Mouse (Mus musculus) embryonic stem cell, embryonic (primary cell): ENCODE measurements around the gene Eif4e.

ENCODE experiments used
- CTCF ChIA-PET, 4 experiments: fragments of 300-600 bp in 2 of 4; fragments of 350-600 bp in 2 of 4; sonication (Branson Sonifier 250); formaldehyde crosslinking; loops; one replicate each; lab custom pipeline; 2022; ENCODE audit warnings: inconsistent platforms in 2 of 4; lab: Charles Lee
- POLR2A ChIA-PET, 4 experiments: fragments of 300-600 bp in 2 of 4; fragments of 350-600 bp in 2 of 4; sonication (Branson Sonifier 250); formaldehyde crosslinking; loops; one replicate each; lab custom pipeline; 2022; ENCODE audit warnings: antibody characterized with exemption in 4 of 4, inconsistent platforms in 1 of 4; lab: Charles Lee

Eif4e gene

DNA sequence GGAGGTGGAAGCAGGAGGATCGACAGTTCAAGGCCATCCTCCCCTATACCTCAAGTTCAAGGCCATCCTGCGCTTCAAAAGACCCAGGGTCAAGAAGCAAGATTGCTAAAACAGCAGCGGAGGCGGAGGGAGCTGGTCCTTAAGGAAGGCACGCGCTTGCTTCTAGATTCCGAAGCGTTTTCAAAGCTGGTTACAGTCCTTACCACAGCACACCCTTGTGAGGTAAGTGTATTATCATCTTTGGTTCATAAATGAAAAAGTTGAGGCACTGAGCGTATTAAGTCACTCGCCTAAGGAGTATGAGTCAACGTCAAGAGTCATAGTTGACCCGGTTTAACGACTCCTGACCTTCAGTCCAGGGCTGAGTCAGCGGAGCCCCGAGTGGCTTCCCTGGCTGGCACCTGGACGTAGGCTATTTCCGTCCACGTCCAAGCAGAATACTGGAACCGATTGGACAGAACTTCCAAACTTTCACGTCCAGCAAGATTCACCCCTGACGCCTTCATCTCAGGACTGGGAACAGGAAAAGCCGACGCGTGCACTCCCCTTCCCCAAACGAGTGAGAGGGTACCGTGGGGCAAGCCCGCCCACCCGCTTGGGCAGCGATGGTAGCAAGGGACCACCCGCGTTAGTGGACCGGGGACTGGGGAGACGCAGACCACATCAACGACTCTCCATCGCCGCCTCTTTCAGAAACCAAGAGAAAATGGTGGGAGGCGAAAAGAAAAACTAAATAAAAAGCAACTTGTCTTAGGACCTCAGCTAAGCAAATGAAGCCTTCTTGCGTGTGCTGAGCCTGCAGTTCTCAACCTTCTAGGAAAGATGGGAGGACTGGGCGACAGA, at the start of gene Eif4e:
Eif4e (plus strand) TSS at position 107 of the 843 bp plus-strand sequence.
- POLR2A ChIA-PET = interaction anchor here (0.6 to 10.7 kb wide), 58 partner anchors 10 to 1891 kb away, joined by 3 to 369 read pairs (median 4); partner anchors contain the start of genes Metap1 (in 3 of the 4), H2afz (in 2 of the 4), Adh1 (in 1 of the 4) and Adh5 (in 1 of the 4)
- CTCF ChIA-PET = interaction anchor here in 3 of 4 experiments (0.6 to 1.3 kb wide), 5 partner anchors 10 to 37 kb away, joined by 3 to 6 read pairs (median 3); partner anchors contain the start of gene Metap1 (in 1 of the 3)

GRCm38 (mm10) chr3:138479489-138479888, 46.5 kb upstream of the Eif4e start:
- ChIA-PET CTCF (no interaction called here), POLR2A (interaction anchor here in 2 of 4 experiments (1.0 to 2.2 kb wide), 5 partner anchors 9 to 47 kb away, joined by 3 to 15 read pairs (median 4); partner anchors contain the start of gene Metap1 (in 2 of the 2))

DNA sequence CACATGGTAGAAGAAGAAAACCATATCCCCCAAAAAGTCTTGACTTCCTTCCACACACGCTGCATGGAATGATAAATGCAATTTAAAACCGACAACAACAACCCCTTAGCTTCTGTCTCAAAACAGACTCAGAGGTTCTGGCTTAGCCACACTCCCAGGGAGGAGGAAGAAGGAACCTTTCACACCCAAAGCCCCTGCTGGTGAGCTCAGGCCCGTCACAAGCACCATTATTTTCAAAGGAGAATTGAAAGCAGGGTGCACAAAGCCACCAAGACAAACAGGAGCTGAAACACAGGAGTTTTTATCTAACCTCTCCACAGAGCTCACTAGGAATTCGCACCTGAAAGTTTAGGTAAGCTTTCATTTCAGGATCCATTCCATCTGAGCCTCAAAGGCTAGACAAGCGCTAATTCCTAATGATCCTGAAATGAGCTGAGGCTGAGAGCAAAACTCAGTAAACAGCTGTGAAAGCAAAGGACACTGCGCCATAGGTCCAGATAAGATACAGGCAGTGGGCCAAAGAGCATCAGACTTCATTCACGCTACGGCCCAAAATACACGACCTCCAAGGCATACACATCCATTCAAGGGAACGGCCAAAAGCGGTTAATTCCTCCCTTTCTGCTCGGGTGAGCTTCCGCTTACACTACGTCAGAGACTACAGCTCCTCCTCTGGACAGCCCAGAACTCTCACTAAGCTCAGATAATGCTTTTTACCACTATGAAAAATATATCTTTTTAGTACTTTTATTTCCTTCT, 44.3 kb upstream of the Eif4e start:
- POLR2A ChIA-PET = interaction anchor here in 3 of 4 experiments (0.6 to 1.8 kb wide), 14 partner anchors 8 to 618 kb away, joined by 3 to 7 read pairs (median 4); partner anchors contain the start of genes Eif4e (in 1 of the 3) and H2afz (in 1 of the 3)

GRCm38 (mm10) chr3:138483240-138483639, 42.7 kb upstream of the Eif4e start:
- CTCF ChIA-PET = no interaction called here
- POLR2A ChIA-PET = interaction anchor here in 1 of 4 experiments (0.8 kb wide), 1 partner anchor 13 kb away, joined by 3 read pairs; no protein-coding TSS in a partner anchor

More for the DNA sequence above, 44.3 kb upstream of the Eif4e start:
- CTCF ChIA-PET = interaction anchor here in 1 of 4 experiments (0.5 to 0.6 kb wide), 2 partner anchors 25 to 29 kb away, joined by 5 to 8 read pairs; no protein-coding TSS in a partner anchor

- ChIA-PET CTCF (interaction anchor here in 1 of 4 experiments (1.1 kb wide), 1 partner anchor 37 kb away, joined by 3 read pairs; the partner anchor contains the start of gene Eif4e), POLR2A (interaction anchor here in 3 of 4 experiments (0.5 to 3.0 kb wide), 42 partner anchors 9 to 658 kb away, joined by 3 to 29 read pairs (median 4); partner anchors contain the start of genes Eif4e (in 3 of the 3), H2afz (in 2 of the 3), Trmt10a (in 2 of the 3) and Adh5 (in 1 of the 3))
These were observed 37.2 kb upstream of the Eif4e start for GRCm38 (mm10) chr3:138488584-138489326.

GRCm38 (mm10) chr3:138489327-138490033, 36.5 kb upstream of the Eif4e start, which contains the start of gene Metap1:
TSS of gene Metap1 (minus strand) at chr3:138489515.
- CTCF ChIA-PET = interaction anchor here in 2 of 4 experiments (1.1 to 1.2 kb wide), 2 partner anchors 16 to 36 kb away, joined by 3 read pairs; partner anchors contain the start of gene Eif4e (in 1 of the 2)
- POLR2A ChIA-PET = interaction anchor here in 3 of 4 experiments (0.5 to 3.0 kb wide), 43 partner anchors 10 to 625 kb away, joined by 3 to 29 read pairs (median 4); partner anchors contain the start of genes Eif4e (in 3 of the 3), H2afz (in 2 of the 3), Trmt10a (in 2 of the 3) and Adh5 (in 1 of the 3)

DNA sequence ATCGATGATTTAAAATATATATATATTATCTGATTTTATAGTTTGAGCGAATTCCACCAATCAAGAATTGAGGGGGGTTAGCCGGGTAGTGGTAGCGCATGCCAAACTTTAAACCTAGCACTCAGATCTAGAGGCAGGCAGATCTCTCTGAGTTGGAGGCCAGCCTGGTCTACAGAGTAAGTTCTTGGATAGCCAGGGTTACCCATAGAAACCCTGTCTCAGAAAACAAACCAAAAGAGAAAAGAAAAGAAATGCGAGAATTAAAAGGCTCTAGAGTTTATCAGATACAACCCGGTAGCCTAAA, 36.0 kb upstream of the Eif4e start:
- ChIA-PET CTCF (interaction anchor here in 1 of 4 experiments (1.2 kb wide), 1 partner anchor 15 kb away, joined by 3 read pairs; no protein-coding TSS in a partner anchor), POLR2A (interaction anchor here in 3 of 4 experiments (0.6 to 3.0 kb wide), 18 partner anchors 10 to 626 kb away, joined by 3 to 29 read pairs (median 8); partner anchors contain the start of genes Eif4e (in 3 of the 3) and H2afz (in 1 of the 3))

DNA sequence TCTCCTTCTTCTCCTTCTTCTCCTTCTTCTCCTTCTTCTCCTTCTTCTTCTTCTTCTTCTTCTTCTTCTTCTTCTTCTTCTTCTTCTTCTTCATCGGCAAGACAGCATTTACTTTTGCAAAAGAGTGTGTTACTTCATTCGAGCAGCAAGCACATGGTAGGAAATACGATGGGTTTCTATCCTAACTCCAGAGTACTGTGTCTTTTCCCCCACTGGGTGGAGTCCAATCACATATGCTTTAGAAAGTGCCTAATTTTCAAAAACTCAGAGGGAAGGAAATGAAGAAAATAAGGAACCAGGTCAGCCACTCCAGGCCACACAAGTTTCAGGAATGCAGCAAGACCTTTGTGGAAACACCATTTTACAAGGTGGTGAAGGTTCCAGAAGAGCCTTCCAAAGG, 32.3 kb upstream of the Eif4e start:
- ChIA-PET POLR2A (interaction anchor here in 1 of 4 experiments (0.6 kb wide), 1 partner anchor 12 kb away, joined by 3 read pairs; no protein-coding TSS in a partner anchor), CTCF (no interaction called here)

GRCm38 (mm10) chr3:138494565-138494964, 31.4 kb upstream of the Eif4e start:
- ChIA-PET CTCF (no interaction called here), POLR2A (interaction anchor here in 3 of 4 experiments (0.6 to 1.2 kb wide), 4 partner anchors 32 to 1735 kb away, joined by 3 to 7 read pairs (median 3); partner anchors contain the start of gene Adh4 (in 1 of the 3))

DNA sequence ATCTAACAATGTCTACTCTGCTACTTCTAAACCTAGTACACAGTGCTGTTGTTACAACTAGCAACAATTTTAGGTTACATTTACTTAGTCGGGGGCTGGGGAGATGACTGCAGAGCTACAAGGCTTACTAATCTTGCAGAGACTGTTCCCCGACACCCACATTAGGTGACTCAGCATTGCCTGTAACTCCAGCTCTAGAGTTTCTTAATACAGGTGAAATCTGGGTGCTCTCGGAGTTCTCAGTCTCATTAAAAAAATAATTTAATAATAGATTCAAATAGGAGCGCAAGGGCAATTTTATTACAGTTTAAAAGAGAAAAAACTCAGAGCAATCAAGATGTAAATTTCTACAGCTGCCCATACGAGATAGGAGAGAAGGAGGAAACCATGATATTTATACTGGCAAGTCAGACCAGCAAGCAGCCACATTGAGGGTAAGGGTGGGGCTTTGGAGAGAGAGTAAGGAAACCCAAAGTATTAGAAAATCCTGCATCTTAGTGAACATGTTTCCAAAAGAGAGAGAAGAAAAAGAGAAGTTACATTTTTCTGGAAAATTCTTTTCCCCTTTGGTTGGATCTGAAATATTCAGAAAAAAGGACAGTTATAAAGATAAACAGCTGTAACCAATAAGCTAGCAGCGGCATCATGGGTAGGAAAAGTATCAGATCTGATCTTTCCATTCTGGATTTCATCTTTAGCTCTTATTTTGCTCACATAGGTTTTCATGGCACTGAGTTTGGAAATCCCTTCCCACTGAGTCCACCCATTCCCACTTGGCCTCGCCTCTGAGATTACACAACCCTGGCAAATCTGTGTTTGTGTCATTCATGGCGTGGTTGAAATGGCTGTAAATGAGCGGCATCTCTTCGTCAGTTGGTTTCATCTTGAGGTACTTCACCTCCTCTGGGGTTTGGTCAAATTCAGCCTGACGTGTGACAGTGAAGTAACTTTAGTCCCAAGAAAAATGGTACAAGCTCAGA, 30.5 kb upstream of the Eif4e start:
- POLR2A ChIA-PET = interaction anchor here in 3 of 4 experiments (0.6 to 1.2 kb wide), 4 partner anchors 31 to 1735 kb away, joined by 3 to 7 read pairs (median 3); partner anchors contain the start of gene Adh4 (in 1 of the 3)
- CTCF ChIA-PET = no interaction called here

DNA sequence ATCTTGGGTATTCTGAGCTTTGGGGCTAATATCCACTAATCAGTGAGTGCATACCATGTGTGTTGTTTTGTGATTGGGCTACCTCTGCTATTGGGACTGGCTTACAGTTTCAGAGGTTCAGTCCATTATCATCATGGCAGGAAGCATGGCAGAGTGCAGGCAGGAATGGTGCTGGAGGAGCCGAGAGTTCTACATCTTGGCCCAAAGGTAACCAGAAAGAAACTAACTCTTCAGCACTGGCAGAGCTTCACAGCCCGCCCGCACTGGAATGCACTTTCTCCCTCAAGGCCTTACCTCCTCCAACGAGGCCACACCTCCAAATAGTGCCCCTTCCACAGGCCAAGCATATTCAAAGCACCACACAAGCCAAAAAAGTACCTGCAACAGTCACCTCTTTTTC, 27.2 kb upstream of the Eif4e start:
- ChIA-PET POLR2A (interaction anchor here in 1 of 4 experiments (1.9 kb wide), 1 partner anchor 10 kb away, joined by 4 read pairs; the partner anchor contains the start of gene Metap1), CTCF (no interaction called here)

GRCm38 (mm10) chr3:138499854-138500740, 25.9 kb upstream of the Eif4e start:
- CTCF ChIA-PET = no interaction called here
- POLR2A ChIA-PET = interaction anchor here in 3 of 4 experiments (0.7 to 1.9 kb wide), 7 partner anchors 8 to 36 kb away, joined by 3 to 5 read pairs (median 4); partner anchors contain the start of gene Metap1 (in 3 of the 3)

GRCm38 (mm10) chr3:138503754-138504153, 22.2 kb upstream of the Eif4e start:
- CTCF ChIA-PET = no interaction called here
- POLR2A ChIA-PET = interaction anchor here in 1 of 4 experiments (1.8 kb wide), 1 partner anchor 23 kb away, joined by 8 read pairs; the partner anchor contains the start of gene Eif4e

DNA sequence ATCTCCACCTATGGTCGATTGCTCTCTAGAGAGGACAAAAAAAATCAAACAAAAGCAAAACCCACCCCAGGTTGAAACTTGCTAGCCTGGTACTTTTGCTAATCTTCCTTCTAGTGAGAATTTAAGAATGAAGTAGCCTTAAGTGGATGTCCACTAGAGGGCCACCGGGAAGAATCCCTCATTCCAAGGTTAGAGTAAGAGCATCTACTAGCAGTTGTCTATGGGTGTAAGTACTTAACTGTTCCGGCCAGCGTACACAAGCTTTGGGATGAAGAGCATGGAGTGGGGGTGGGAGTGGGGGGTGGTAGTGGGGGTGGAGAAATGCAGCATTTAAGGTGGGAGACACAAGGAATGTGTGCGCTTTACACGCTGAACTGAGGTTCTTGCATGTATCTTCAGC, 19.2 kb upstream of the Eif4e start:
- POLR2A ChIA-PET = interaction anchor here in 2 of 4 experiments (0.6 to 2.3 kb wide), 5 partner anchors 9 to 36 kb away, joined by 3 to 8 read pairs (median 3); partner anchors contain the start of gene Metap1 (in 1 of the 2)
- CTCF ChIA-PET = interaction anchor here (0.5 to 1.1 kb wide), 6 partner anchors 19 to 529 kb away, joined by 3 to 5 read pairs (median 3); partner anchors contain the start of gene Eif4e (in 2 of the 4)
